Mouse (Mus musculus): ENCODE results near the gene Boll. TPM values are rescaled to one million over a fixed set of nuclear protein-coding genes. Genes with fewer than 3 reads are reported as not detected.

Boll gene
- polyA plus RNA-seq, 1 experiment from 2014 or later, result not detected

DNA sequence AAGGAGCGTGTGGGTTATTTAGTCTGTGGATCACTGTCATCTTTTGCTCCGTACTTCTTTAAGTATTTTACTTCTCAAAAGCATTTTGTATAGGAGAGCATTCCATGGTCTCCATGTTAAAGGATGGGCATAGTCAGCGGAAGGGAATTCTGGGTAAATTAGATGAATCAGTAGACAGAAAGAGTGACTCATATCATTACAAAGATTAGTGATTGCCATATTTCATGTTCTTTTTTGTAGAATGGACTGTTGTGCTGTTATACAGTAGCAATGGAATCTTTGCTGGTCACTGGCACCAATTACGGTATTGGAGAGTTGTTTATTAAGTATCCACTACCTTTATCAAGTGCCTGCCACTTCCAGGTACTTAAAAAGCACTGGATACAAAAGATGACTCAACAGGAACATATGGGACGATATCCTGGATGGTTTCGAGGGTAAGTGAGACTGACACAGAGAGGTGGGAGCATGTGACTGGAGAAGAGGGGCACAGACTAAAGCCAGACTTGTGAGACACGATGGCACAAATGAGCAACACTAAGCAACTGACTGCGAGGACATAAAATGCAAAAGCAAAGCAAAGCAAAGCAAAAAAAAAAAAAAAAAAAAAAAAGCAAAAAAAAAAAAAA is 134.9 kb downstream of the Boll start:
- Histone ChIP-seq H3K27ac (ENCODE audit: low read depth) (no peak overlapping the region), H3K9ac (no peak overlapping the region), H3K27me3 (ENCODE audit: insufficient read depth, low read length) (no peaks in the 10 kb centered on the region), H3K4me3 (ENCODE audit: low read depth, low read length) (no peak overlapping the region), H3K9me3 (ENCODE audit: low read depth, low read length) (no peaks in the 10 kb centered on the region), H3K4me1 (ENCODE audit: insufficient read depth) (peaks cover 9% of the 10 kb centered on the region; the same call in 1 of the 2 replicates), H3K36me3 (ENCODE audit: insufficient read depth) (no peaks in the 10 kb centered on the region), H3K4me2 (no peak overlapping the region)
- DNase-seq (no peak), ATAC-seq (ENCODE audit: insufficient read depth) (no peak)
- 78% methylated on average over 8 of the region's 8 CpGs for WGBS
- no peak for TF ChIP-seq CTCF (IDR thresholded peaks at IDR 0.05; ENCODE audit: low read depth)

DNA sequence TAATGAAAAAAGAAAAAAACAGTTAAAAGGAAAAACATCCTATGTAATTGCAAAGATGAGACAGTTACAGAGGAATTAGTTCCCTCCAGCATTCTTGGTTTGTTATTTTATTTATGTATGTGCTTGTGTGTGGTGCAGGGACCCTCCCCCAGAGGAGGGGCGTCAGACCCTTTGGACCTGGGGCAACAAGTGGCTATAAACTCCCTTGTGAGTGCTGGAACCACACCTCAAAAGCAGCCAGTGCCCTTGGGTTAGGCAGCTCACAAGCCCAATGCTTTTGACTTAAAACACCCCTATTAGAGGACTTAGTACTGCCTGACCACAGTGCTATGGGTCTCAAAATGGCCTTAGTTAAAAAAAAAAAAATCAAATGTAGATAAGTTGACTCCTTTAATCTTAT is 135.9 kb downstream of the Boll start:
- H3K4me2 ChIP-seq, result peak overlapping the region; percentile 27; the same call in 1 of the 2 replicates
- 63% methylated on average over 1 of the region's 1 CpGs for WGBS

DNA sequence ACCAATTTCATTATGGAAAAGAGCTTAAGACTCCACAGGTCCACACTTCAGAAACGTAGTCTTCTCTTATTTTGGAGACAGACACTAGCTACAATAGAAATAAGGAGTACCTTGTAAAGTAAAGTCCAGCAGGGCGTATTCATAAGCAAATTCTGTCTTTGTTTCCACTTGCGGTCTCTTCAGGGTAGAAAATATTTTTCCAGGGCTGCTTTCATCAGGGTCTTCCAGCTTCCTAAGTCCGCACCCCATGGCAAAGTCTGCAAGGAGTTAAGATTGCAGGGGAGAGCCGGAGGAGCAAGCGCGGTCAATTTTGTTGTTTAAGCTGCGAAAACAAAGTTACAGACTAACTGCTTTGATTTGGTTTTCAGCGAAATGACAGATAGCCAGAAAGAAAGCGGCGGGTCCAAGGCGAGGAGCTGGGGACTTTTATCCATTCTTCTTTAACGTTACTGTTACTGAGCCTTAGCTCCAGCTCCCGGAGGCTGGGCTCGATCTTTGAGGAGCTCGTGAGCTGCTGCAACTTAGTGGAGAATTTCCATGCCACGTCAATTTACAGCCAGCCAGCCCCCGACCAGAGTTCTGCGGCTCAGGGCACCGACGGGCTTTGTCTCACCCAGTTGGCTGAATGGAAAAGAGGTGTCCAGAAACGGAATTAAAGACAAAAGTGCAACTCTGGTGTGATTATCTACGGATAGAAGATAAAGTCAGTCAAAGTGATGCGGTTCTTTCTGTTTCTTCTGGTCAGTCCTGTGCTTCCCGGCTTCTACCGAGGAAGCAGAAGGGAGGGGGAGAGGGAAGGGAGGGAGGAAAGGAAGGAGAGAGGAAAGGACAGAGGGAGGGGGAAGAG is 137.0 kb downstream of the Boll start, which contains the start of gene Rftn2:
Rftn2 (minus strand) TSS at position 772 of the 847 bp plus-strand sequence.
- ATAC-seq (ENCODE audit: insufficient read depth) (peak; percentile 68; the same call in 1 of the 2 replicates), DNase-seq (peak; percentile 80)
- Histone ChIP-seq H3K9me3 (ENCODE audit: low read depth, low read length) (no peaks in the 10 kb centered on the region), H3K4me1 (ENCODE audit: insufficient read depth) (peaks cover 9% of the 10 kb centered on the region; the same call in 1 of the 2 replicates), H3K27ac (ENCODE audit: low read depth) (peak within 1 kb of the TSS; percentile 89), H3K9ac (peak within 1 kb of the TSS; percentile 73), H3K27me3 (ENCODE audit: insufficient read depth, low read length) (no peaks in the 10 kb centered on the region), H3K4me3 (ENCODE audit: low read depth, low read length) (peak within 1 kb of the TSS; percentile 51), H3K4me2 (peak within 1 kb of the TSS; percentile 66), H3K36me3 (ENCODE audit: insufficient read depth) (no peaks in the 10 kb centered on the region)
- WGBS, result 1% methylated on average over 26 of the region's 26 CpGs
- no peak for TF ChIP-seq CTCF (IDR thresholded peaks at IDR 0.05; ENCODE audit: low read depth)

More for the DNA sequence above, 135.9 kb downstream of the Boll start:
- H3K9ac ChIP-seq, result no peak overlapping the region
- no peak for ATAC-seq (ENCODE audit: insufficient read depth)
- H3K36me3 ChIP-seq (ENCODE audit: insufficient read depth), result no peaks in the 10 kb centered on the region
- peaks cover 9% of the 10 kb centered on the region; the same call in 1 of the 2 replicates for H3K4me1 ChIP-seq (ENCODE audit: insufficient read depth)
- no peak for TF ChIP-seq CTCF (IDR thresholded peaks at IDR 0.05; ENCODE audit: low read depth)
- H3K4me3 ChIP-seq (ENCODE audit: low read depth, low read length), result no peak overlapping the region
- H3K27ac ChIP-seq (ENCODE audit: low read depth), result no peak overlapping the region
- no peaks in the 10 kb centered on the region for H3K9me3 ChIP-seq (ENCODE audit: low read depth, low read length)
- DNase-seq, result no peak
- H3K27me3 ChIP-seq (ENCODE audit: insufficient read depth, low read length), result no peaks in the 10 kb centered on the region

DNA sequence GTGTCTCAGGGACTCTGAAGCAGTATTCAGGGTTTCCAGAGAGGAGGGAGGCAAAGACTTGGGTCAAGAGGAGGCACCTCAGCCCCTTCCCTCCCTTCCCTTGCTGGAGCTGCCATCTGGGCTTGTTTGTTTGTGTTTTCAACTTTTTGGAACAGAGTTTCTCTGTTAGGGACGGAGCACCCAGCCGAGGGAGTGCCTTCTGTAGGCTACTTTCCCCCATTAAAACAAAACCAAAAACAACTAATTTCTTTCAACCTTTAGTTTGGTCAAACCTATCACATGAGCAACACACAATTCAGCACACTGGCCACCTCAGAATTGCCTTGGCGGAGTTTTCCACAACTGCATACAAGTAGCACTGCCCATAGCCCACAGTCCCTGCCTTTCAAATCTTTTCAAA is 137.9 kb downstream of the Boll start:
- DNase-seq (peak; percentile 55), ATAC-seq (ENCODE audit: insufficient read depth) (no peak)
- Histone ChIP-seq H3K9me3 (ENCODE audit: low read depth, low read length) (no peaks in the 10 kb centered on the region), H3K9ac (peak overlapping the region; percentile 73), H3K27me3 (ENCODE audit: insufficient read depth, low read length) (no peaks in the 10 kb centered on the region), H3K4me2 (peak overlapping the region; percentile 66), H3K27ac (ENCODE audit: low read depth) (peak overlapping the region; percentile 65), H3K4me1 (ENCODE audit: insufficient read depth) (peaks cover 9% of the 10 kb centered on the region; the same call in 1 of the 2 replicates), H3K36me3 (ENCODE audit: insufficient read depth) (no peaks in the 10 kb centered on the region), H3K4me3 (ENCODE audit: low read depth, low read length) (peak overlapping the region; percentile 51)
- no peak for TF ChIP-seq CTCF (IDR thresholded peaks at IDR 0.05; ENCODE audit: low read depth)
- WGBS, result 20% methylated on average over 3 of the region's 3 CpGs

DNA sequence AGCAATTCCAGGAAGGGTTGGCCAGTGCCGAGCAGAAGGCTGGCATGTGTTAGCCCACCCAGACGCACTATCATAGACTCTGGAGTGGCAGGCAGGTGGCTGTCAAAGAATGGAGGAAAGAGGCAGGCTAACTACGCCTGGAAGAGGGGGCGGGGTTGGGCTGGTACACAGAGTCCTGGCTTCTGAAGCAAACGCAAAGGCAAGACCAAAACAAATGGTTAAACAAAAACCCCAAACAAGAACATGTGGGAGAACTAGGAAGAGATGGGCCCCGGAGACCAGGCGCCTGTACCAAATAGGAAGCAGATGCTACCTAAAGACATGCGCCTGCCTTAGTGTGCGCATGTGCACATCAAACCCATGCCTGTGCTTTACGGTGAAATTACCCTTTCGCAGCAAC is 139.2 kb downstream of the Boll start:
- Histone ChIP-seq H3K9ac (no peak overlapping the region), H3K9me3 (ENCODE audit: low read depth, low read length) (no peaks in the 10 kb centered on the region), H3K4me2 (peak overlapping the region; percentile 66), H3K4me3 (ENCODE audit: low read depth, low read length) (peak overlapping the region; percentile 51; the same call in 1 of the 2 replicates), H3K36me3 (ENCODE audit: insufficient read depth) (no peaks in the 10 kb centered on the region), H3K4me1 (ENCODE audit: insufficient read depth) (peaks cover 9% of the 10 kb centered on the region; the same call in 1 of the 2 replicates), H3K27ac (ENCODE audit: low read depth) (no peak overlapping the region), H3K27me3 (ENCODE audit: insufficient read depth, low read length) (no peaks in the 10 kb centered on the region)
- ATAC-seq (ENCODE audit: insufficient read depth) (no peak), DNase-seq (no peak)
- TF ChIP-seq CTCF (IDR thresholded peaks at IDR 0.05; ENCODE audit: low read depth), result no peak
- WGBS, result 67% methylated on average over 11 of the region's 11 CpGs

DNA sequence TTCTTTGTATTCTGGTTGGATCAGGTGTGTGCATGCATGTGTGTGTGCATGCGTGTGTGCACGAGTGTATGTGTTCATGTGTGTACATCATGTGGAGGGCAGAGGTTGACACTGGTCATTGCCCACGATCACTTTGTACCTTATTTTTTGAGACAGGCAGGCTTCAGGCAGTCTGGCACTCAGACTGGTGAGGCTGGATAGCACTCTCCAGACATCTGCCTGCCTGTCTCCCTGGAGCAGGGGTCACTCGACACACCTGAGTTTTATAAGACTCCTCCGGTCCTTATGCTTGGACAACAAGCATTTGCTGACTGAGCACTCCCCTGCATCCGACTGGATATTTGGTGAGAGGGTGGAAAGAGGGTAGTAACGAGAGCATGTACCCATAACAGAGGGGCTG is 140.2 kb downstream of the Boll start:
- Histone ChIP-seq H3K4me1 (ENCODE audit: insufficient read depth) (peaks cover 17% of the 10 kb centered on the region; the same call in 1 of the 2 replicates), H3K27ac (ENCODE audit: low read depth) (no peak overlapping the region), H3K4me3 (ENCODE audit: low read depth, low read length) (no peak overlapping the region), H3K9me3 (ENCODE audit: low read depth, low read length) (no peaks in the 10 kb centered on the region), H3K27me3 (ENCODE audit: insufficient read depth, low read length) (no peaks in the 10 kb centered on the region), H3K36me3 (ENCODE audit: insufficient read depth) (no peaks in the 10 kb centered on the region), H3K4me2 (no peak overlapping the region), H3K9ac (no peak overlapping the region)
- ATAC-seq (ENCODE audit: insufficient read depth), result no peak
- WGBS, result 87% methylated on average over 7 of the region's 7 CpGs
- no peak for TF ChIP-seq CTCF (IDR thresholded peaks at IDR 0.05; ENCODE audit: low read depth)
- DNase-seq, result no peak

DNA sequence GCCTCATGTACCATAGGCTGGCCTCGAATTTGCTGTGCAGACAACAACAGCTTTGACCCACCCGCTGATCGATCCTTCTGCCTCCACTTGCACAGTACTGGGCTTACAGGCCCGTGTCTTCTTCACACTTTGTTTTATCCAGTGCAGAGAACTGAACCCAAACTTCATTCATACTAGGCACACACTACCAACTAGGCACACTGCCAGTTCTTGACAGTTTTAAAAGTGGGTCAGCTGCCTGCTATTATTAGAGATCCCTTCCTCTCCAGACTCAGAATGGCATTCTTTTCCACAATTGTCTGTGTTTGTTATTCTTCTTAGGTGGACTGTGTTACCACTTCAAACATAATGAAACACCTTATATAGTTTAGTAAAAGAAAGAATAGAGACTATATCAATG is 141.9 kb downstream of the Boll start:
- no peaks in the 10 kb centered on the region for H3K36me3 ChIP-seq (ENCODE audit: insufficient read depth)
- no peaks in the 10 kb centered on the region for H3K27me3 ChIP-seq (ENCODE audit: insufficient read depth, low read length)
- peak; percentile 69 for DNase-seq
- 56% methylated on average over 4 of the region's 4 CpGs for WGBS
- H3K4me3 ChIP-seq (ENCODE audit: low read depth, low read length), result no peak overlapping the region
- ATAC-seq (ENCODE audit: insufficient read depth), result no peak
- H3K9me3 ChIP-seq (ENCODE audit: low read depth, low read length), result no peaks in the 10 kb centered on the region
- H3K4me1 ChIP-seq (ENCODE audit: insufficient read depth), result peaks cover 21% of the 10 kb centered on the region; the same call in 1 of the 2 replicates
- no peak overlapping the region for H3K27ac ChIP-seq (ENCODE audit: low read depth)
- no peak overlapping the region for H3K4me2 ChIP-seq
- no peak for TF ChIP-seq CTCF (IDR thresholded peaks at IDR 0.05; ENCODE audit: low read depth)
- H3K9ac ChIP-seq, result no peak overlapping the region

All from lung, embryonic 14.5 days (tissue).